Mouse (Mus musculus) embryonic facial prominence, embryonic 12.5 days (tissue): Measurements from ENCODE around the gene Fermt1. TPM values are rescaled to one million over a fixed set of nuclear protein-coding genes. Genes with fewer than 3 reads are reported as not detected.

ENCODE experiments used
- ATAC-seq: fragments of 200-750 bp; cut with Nextera tagmentation; 2 replicates; pipeline ENCODE4 v1.8.0; 2017; ENCODE audit not compliant: insufficient number of reproducible peaks, insufficient read depth, low FRiP score, low TSS enrichment
- H3K27ac ChIP-seq: fragments of 300-500 bp; sonication (generic); 2 replicates; pipeline ENCODE4 v1.5.1; 2016; ENCODE audit warnings: mild to moderate bottlenecking
- H3K27me3 ChIP-seq: fragments of 300-500 bp; sonication (generic); 2 replicates; pipeline ENCODE4 v1.6.1; 2016; ENCODE audit warnings: mild to moderate bottlenecking, moderate library complexity
- H3K36me3 ChIP-seq: fragments of 300-500 bp; sonication (generic); 2 replicates; pipeline ENCODE4 v1.6.1; 2016; ENCODE audit warnings: mild to moderate bottlenecking
- H3K4me1 ChIP-seq: fragments of 300-500 bp; sonication (generic); 2 replicates; pipeline ENCODE4 v1.6.1; 2016
- H3K4me2 ChIP-seq: fragments of 300-500 bp; sonication (generic); replicated peaks from 2 replicates; pipeline ENCODE4 v1.6.1; 2016; ENCODE audit warnings: mild to moderate bottlenecking, moderate library complexity
- H3K4me3 ChIP-seq: fragments of 300-500 bp; sonication (generic); 2 replicates; pipeline ENCODE4 v1.5.1; 2016; ENCODE audit warnings: mild to moderate bottlenecking
- H3K9ac ChIP-seq: fragments of 300-500 bp; sonication (generic); 2 replicates; pipeline ENCODE4 v1.6.1; 2016; ENCODE audit warnings: mild to moderate bottlenecking, moderate library complexity
- H3K9me3 ChIP-seq: fragments of 300-500 bp; sonication (generic); 2 replicates; pipeline ENCODE4 v1.6.1; 2016; ENCODE audit warnings: mild to moderate bottlenecking, moderate library complexity
- WGBS: fragments of 180-500 bp; shearing (Covaris S2); methylation state at CpG from one replicate; pipeline ENCODE4 v1.1.7; 2016; 5-methylcytosine and 5-hydroxymethylcytosine counted together
- polyA plus RNA-seq: library from polyadenylated mRNA; unstranded; fragments of >200 nt; fragmentation: Nextera tagmentation; extraction: Ambion mirVana; gene quantifications from 2 replicates; pipeline ENCODE4 v1.2.1, GENCODE M21; 2016

Gene Fermt1
- polyA plus RNA-seq: 11.8 and 12.6 TPM in 2 replicates

DNA sequence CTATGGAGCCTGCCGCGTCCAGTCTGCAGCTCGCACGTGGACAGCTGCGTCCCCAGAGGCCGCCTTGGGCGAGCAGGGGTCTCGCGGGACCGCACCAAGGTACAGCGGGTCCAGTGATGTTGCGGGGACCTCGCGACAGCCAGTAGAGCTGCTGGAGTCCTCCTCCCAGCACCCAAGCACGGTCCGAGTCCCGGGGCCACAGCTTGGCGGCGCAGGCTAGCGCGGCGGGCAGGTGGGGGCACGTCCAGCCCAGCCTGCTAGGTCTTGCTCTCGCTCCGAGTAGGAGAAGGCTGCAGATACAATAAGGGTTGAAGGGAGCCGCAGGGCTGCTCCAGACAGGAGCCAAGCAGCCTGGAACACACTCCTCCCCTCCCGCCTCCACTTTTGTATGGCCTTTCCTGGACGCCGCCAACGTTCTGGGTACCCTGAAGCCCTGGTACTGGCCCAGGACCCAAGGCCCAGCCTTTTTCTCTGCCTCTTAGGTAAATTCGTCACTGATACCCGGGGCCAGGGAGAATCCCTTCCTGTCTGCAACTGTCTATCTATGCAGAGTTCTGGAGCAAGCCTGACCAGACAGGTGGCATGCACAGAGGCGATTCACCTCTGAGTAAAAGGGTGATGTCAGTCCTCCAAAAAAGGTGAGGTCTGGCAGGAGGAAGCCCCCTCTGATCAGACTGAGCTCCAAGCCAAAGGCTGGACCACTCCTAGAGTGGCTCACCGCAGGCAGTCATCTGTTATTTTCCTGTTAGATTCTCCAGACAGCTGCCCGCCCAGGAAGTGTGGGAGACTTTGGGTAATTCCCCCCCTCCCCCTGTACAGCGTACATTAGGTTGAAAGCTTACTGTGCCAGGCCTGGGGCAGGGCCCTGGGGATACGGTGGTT is at the start of gene Fermt1:
Gene Fermt1, minus strand, starts transcription at position 581 of the 882 bp plus-strand sequence.
- no peaks in the 10 kb centered on the region for H3K36me3 ChIP-seq
- H3K9ac ChIP-seq: peak within 1 kb of the TSS; percentile 28; the same call in 1 of the 2 replicates
- peak within 1 kb of the TSS; percentile 36 for H3K4me3 ChIP-seq
- H3K4me2 ChIP-seq: peak within 1 kb of the TSS; percentile 56
- no peaks in the 10 kb centered on the region for H3K9me3 ChIP-seq
- peak; percentile 85 for ATAC-seq
- H3K27me3 ChIP-seq: peaks cover 43% of the 10 kb centered on the region
- 0 out of 2 replicates have a peak within 1 kb of the TSS, but pooled peaks have one; percentile 7 for H3K27ac ChIP-seq
- 2% methylated on average over 36 of the region's 37 CpGs for WGBS
- peaks cover 12% of the 10 kb centered on the region for H3K4me1 ChIP-seq

DNA sequence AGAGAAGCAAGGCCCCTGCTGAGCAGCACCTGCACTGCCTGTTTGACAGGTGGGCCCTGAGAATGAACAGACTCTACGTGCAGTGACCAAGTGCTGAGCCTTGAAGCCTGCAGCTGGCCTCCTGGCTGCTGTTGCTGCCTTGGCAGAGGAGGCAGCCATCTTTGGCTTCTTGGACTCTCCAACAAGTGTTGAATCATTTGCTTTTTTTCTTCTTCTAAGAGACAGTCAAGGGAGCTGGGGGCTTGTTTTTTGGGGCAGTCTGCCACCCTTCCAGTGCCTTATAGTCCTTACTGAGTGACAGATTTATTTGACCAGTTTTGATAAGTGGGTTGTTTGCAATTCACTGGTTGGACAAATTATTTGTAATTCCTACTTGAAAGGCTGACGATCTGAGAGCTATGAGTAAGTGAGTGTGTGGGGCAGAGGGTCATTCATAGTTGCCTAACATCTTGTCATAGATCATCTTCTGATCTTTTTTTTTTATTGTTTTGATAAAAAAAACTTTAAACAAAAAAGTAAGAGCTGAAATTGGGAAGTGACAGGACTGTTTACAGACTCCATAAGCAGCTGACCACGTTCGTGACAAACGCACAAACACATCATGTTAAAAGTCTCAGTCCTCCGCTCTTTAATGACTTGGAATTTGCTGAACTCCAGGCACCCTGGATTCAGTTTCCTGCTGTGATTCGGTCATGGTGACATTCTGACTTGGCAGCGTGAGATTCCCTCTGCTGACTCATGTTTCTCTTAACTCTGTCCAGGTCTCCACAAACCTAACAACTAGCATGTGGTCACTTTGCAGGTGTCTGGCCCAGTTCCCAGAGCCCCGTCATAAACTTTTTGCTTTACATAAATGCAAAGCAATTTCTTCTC is 47.2 kb upstream of the Fermt1 start:
- no peak overlapping the region for H3K4me2 ChIP-seq
- no peaks in the 10 kb centered on the region for H3K36me3 ChIP-seq
- ATAC-seq: no peak
- H3K9me3 ChIP-seq: no peaks in the 10 kb centered on the region
- H3K9ac ChIP-seq: no peak overlapping the region
- WGBS: 40% methylated on average over 9 of the region's 9 CpGs
- H3K4me1 ChIP-seq: peaks cover 6% of the 10 kb centered on the region; the same call in 1 of the 2 replicates
- no peak overlapping the region for H3K4me3 ChIP-seq
- no peaks in the 10 kb centered on the region for H3K27me3 ChIP-seq
- no peak overlapping the region for H3K27ac ChIP-seq

DNA sequence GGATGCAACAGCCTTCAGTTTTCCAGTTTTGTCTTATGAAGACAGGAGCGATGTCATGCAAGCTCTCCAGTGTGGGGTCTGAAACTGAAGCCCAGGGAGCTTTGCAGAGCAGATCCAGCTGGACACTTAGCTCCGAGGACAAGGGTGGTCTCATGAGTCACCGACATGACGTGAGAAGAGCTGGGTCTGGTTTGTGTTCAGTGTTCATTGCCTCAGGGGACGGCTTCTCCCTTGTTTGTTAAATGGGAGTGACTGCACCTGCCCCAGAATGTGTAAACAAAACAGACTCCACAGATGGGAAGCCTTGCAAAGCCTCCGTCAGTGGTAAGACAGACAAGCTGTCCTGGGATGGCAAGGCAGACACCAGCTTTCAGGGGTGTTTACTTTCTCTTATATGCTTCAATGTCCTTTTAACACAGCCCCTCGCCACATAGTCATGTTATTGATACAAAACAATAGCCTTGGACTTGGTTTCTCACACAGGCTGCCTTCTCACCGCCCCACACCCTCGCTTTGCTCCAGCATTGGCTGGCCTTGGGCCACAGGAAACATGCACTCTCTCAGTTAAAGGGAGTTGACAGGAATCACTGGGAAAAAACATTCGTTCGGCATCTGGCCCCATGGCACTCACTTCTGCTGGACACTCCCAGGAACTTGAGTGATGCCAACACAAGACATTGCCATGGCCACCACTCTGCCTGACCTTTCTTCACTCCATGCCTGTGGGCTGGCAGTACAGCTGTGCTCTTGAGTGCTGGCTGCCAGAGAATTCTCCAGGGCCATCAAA is 44.3 kb upstream of the Fermt1 start:
- no peak for ATAC-seq
- H3K36me3 ChIP-seq: no peaks in the 10 kb centered on the region
- H3K9ac ChIP-seq: no peak overlapping the region
- H3K27me3 ChIP-seq: no peaks in the 10 kb centered on the region
- no peak overlapping the region for H3K4me2 ChIP-seq
- no peaks in the 10 kb centered on the region for H3K9me3 ChIP-seq
- peaks cover 6% of the 10 kb centered on the region; the same call in 1 of the 2 replicates for H3K4me1 ChIP-seq
- H3K27ac ChIP-seq: no peak overlapping the region
- H3K4me3 ChIP-seq: no peak overlapping the region
- 46% methylated on average over 11 of the region's 11 CpGs for WGBS

DNA sequence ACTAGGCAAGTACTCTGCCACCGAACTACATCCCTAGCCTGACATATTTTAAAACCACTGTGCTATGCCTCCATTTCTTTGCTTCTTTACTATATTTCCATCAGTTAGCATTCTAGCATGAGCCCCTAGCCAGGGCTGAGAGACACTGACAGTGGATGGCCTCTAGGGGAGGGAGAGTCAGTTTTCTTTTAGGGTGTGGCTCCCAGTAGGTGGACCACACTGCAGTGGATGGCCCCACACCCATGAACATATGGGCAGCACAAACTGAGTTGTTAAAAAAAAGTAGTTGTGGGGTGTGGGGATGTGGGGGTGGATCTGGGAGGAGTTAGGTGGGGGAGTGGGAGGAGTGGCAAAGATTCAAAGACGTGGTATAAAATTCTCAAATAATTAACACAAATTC is 27.6 kb upstream of the Fermt1 start:
- H3K4me2 ChIP-seq: no peak overlapping the region
- H3K27ac ChIP-seq: no peak overlapping the region
- H3K9ac ChIP-seq: no peak overlapping the region
- H3K9me3 ChIP-seq: no peaks in the 10 kb centered on the region
- H3K4me1 ChIP-seq: no peaks in the 10 kb centered on the region
- WGBS: 89% methylated on average over 2 of the region's 2 CpGs
- H3K36me3 ChIP-seq: no peaks in the 10 kb centered on the region
- H3K4me3 ChIP-seq: no peak overlapping the region
- H3K27me3 ChIP-seq: no peaks in the 10 kb centered on the region
- ATAC-seq: peak; percentile 67; the same call in 1 of the 2 replicates

DNA sequence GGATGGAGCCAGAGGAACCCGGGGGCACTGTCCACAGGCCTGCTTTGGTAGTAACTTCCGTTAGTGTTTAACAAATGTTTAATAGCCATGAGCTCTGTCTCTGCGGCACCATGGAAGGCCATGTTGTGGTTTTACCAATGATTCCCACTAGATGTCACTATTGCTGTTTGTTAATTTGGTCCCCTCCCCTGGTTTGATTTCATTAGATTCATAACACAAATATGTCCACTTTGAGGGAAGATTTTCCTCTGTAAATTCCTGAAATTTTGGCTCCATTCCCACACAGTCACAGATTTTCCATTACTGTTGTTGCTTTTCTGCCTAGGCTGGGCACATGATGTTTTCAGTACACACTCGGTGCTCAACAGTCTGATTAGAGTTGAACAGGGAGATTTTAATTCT is 25.1 kb upstream of the Fermt1 start:
- H3K27ac ChIP-seq: no peak overlapping the region
- H3K4me2 ChIP-seq: no peak overlapping the region
- no peak overlapping the region for H3K9ac ChIP-seq
- no peaks in the 10 kb centered on the region for H3K9me3 ChIP-seq
- no peaks in the 10 kb centered on the region for H3K4me1 ChIP-seq
- H3K4me3 ChIP-seq: no peak overlapping the region
- no peaks in the 10 kb centered on the region for H3K27me3 ChIP-seq
- H3K36me3 ChIP-seq: no peaks in the 10 kb centered on the region
- ATAC-seq: no peak
- WGBS: 28% methylated on average over 4 of the region's 4 CpGs

DNA sequence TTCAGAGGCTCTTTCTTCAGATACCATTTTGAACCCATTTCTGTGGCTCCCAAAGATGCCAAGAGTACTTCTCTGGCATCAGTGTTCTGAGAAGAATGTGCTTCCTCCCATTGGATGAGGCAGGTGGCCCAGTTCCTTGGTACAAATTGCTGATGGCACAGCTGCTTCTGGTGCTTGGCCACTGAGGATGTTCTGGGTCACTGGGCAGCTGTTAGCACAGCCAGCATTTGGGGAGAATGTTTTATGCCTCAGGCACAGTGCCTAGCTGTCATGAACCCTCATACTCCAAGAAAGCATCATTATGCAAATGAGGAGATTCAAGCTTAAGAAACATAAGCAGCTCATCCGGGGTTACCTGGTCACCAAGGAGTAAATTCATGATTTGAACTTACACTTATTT is 12.1 kb upstream of the Fermt1 start:
- Histone ChIP-seq H3K9ac (no peak overlapping the region), H3K4me3 (no peak overlapping the region), H3K9me3 (no peaks in the 10 kb centered on the region), H3K4me1 (no peaks in the 10 kb centered on the region), H3K36me3 (no peaks in the 10 kb centered on the region), H3K4me2 (no peak overlapping the region), H3K27ac (no peak overlapping the region), H3K27me3 (no peaks in the 10 kb centered on the region)
- ATAC-seq: no peak
- 58% methylated on average over 1 of the region's 1 CpGs for WGBS

DNA sequence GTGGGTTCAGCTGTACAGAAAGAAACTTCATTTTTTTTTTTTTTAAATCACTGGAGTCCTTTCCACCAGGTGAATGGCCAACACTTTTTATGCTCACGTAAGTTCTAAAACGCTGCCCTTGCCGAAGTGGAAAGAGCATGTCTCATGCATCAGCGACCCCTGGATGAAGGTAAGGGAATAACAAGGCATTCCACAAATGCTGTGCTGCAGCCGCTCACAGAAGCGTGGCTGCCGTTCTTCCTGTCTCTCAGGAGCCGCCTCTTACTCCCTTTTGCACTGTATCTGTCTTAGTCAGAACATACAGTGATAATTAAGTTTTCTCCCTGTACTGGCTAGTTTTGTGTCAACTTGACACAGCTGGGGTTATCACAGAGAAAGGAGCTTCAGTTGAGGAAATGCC is 6.5 kb upstream of the Fermt1 start:
- Histone ChIP-seq H3K9me3 (no peaks in the 10 kb centered on the region), H3K4me1 (no peaks in the 10 kb centered on the region), H3K4me2 (no peak overlapping the region), H3K36me3 (no peaks in the 10 kb centered on the region), H3K27ac (no peak overlapping the region), H3K4me3 (no peak overlapping the region), H3K9ac (no peak overlapping the region), H3K27me3 (peaks cover 6% of the 10 kb centered on the region; the same call in 1 of the 2 replicates)
- no peak for ATAC-seq
- 6% methylated on average over 8 of the region's 8 CpGs for whole genome bisulfite sequencing

DNA sequence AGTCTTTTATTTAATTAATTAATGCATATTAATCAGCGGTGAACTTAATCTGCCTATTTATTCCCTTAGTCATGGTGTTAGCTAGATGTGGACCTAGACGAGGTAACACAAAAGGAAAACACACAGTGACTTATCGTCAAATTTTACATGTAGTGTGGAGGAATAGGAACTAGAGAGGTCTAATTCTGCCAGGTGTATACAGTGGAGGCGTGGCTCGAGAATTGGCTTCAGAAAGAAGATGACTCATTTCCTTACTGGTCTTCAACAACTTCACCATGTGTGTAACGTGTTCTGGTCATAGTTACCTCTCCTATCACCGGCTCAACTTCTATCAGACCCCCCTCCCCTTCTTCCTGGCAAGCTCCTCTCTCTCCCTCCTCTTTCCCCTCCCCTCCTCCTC is 2.5 kb upstream of the Fermt1 start:
- 87% methylated on average over 7 of the region's 7 CpGs for WGBS
- H3K4me1 ChIP-seq: peaks cover 12% of the 10 kb centered on the region
- H3K4me2 ChIP-seq: no peak overlapping the region
- H3K27me3 ChIP-seq: peaks cover 38% of the 10 kb centered on the region
- no peaks in the 10 kb centered on the region for H3K9me3 ChIP-seq
- H3K27ac ChIP-seq: no peak overlapping the region
- no peaks in the 10 kb centered on the region for H3K36me3 ChIP-seq
- no peak for ATAC-seq
- H3K9ac ChIP-seq: no peak overlapping the region
- H3K4me3 ChIP-seq: no peak overlapping the region

DNA sequence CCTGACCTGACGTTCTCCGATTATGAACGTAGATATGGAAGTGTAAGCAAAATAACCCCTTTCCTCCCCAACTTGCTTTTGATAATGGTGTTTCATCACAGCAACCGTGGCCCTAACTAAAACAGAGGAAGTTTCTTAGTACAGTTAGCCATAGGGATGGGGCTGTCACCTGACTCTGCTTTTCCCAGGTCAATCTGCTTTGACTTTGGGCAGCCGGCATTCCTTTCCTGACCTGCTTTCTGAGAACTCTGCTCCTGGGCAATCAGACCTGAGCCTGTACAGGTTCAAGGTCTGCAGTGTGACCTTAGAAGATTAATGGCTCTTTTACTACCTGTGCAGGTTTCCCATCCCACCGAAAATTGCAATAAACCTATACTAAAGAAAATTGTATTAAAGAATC is 1.3 kb upstream of the Fermt1 start:
- WGBS: 63% methylated on average over 6 of the region's 6 CpGs
- Histone ChIP-seq H3K27ac (no peak overlapping the region), H3K4me1 (peaks cover 12% of the 10 kb centered on the region), H3K9me3 (no peaks in the 10 kb centered on the region), H3K9ac (no peak overlapping the region), H3K36me3 (no peaks in the 10 kb centered on the region), H3K4me2 (no peak overlapping the region), H3K27me3 (peaks cover 43% of the 10 kb centered on the region), H3K4me3 (no peak overlapping the region)
- ATAC-seq: no peak

DNA sequence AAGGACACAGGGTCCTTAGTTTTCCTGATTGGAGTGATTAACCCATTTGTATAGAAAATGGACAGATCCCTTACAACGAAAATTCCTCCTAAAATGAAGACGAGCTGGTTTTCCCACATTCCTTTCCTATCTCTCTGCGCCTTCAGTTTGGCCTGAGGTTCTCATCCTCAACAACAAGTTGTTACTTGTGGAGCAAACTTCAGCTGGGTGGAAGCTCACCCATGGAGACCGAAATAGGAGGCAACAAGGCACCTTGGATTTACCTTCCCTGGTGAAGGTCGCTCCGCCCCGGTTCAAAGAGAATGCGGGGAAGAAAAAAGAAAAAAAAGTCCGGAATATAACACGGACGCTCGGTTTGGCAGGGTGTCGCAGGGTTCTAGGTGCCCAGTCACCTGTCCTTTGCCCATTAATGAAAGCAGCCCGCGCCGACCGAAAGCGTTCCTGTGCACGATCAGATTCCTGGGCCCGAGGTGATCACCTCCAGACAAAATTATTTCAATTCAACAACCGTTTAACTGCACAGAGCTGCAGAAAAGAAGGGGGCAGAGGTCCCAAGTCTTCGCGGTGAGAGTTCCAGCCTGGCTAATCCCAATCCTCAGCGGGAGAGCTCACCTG is 888 bp downstream of the Fermt1 start:
- H3K9me3 ChIP-seq: no peaks in the 10 kb centered on the region
- peaks cover 43% of the 10 kb centered on the region for H3K27me3 ChIP-seq
- WGBS: 4% methylated on average over 24 of the region's 24 CpGs
- H3K4me2 ChIP-seq: peak overlapping the region; percentile 56
- 0 out of 2 replicates have a peak overlapping the region, but pooled peaks have one; percentile 7 for H3K27ac ChIP-seq
- H3K4me1 ChIP-seq: peaks cover 12% of the 10 kb centered on the region
- ATAC-seq: no peak
- peak overlapping the region; percentile 28; the same call in 1 of the 2 replicates for H3K9ac ChIP-seq
- H3K36me3 ChIP-seq: no peaks in the 10 kb centered on the region
- peak overlapping the region; percentile 36 for H3K4me3 ChIP-seq

DNA sequence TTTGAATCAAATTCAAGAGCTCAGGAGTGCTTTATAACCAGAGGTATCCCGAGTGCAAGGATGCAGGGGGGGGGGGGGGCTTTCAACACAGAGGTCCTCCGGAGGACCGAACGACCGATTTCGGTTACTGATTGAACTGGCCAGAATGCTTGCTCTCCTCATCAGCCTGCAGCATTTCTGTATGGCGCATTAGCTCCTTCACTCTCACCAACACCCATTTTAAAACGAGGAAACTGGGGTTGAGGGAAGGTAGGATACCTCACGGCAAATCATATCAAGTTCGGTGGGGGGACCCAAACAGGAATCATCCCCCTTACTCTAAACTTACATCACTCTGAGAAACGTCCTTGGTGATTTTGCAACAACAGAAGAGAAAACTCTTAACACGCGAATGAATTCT is 1.7 kb downstream of the Fermt1 start:
- WGBS: 43% methylated on average over 13 of the region's 13 CpGs
- H3K9ac ChIP-seq: no peak overlapping the region
- H3K27ac ChIP-seq: no peak overlapping the region
- H3K4me3 ChIP-seq: 0 out of 2 replicates have a peak overlapping the region, but pooled peaks have one; percentile 5
- no peaks in the 10 kb centered on the region for H3K36me3 ChIP-seq
- H3K4me2 ChIP-seq: no peak overlapping the region
- no peaks in the 10 kb centered on the region for H3K9me3 ChIP-seq
- no peak for ATAC-seq
- H3K27me3 ChIP-seq: peaks cover 43% of the 10 kb centered on the region
- H3K4me1 ChIP-seq: peaks cover 12% of the 10 kb centered on the region
